Mouse (Mus musculus) kidney, postnatal 25 days (tissue): ENCODE results near the gene Ammecr1.

Experiments
- DNase-seq, 2 experiments: peaks; one replicate each; pipeline ENCODE4 v3.0.0; 2021; ENCODE audit warnings: mixed read lengths in 2 of 2

Gene Ammecr1

DNA sequence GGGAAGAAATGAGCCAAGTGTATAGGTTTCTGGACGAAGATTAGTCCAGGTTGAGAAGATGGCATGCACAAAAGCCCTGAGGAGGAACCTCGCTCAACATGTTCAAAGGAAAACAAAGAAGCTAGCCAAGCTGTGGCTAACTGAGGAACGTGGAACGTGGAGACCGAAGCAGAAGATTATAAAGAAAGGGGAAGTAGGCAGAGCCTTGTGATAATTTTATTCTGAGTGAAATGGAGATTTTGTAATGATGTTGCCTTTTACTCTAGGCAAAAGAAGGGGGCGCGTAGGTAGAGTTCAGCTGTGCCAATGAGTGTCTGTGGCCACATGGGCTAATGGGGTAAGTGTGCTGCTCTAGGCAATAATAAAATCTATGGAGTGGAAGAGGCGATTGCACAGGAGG is 62.7 kb downstream of the Ammecr1 start:
- no peak for DNase-seq

DNA sequence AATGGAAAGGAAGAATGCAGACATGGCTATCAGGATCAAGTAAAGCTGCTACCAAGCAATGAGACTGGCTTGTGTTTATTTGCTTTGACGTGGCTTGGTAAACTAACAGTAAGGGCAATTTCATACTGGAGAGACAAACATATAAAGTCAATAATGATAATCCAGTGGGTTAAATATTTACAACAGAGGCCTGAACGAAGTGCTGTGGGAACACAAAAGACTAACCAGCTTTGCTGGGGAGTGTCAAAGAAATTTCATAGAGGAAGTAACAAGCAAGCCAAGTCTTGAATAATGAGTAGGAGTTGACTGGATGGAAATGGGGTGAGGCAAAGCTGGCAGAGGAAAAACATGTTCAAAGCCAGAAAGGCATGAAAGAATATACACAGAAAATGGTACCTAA is 63.9 kb downstream of the Ammecr1 start:
- DNase-seq, result no peak

GRCm38 (mm10) chrX:142901915-142902314 is 64.6 kb downstream of the Ammecr1 start:
- no peak for DNase-seq

DNA sequence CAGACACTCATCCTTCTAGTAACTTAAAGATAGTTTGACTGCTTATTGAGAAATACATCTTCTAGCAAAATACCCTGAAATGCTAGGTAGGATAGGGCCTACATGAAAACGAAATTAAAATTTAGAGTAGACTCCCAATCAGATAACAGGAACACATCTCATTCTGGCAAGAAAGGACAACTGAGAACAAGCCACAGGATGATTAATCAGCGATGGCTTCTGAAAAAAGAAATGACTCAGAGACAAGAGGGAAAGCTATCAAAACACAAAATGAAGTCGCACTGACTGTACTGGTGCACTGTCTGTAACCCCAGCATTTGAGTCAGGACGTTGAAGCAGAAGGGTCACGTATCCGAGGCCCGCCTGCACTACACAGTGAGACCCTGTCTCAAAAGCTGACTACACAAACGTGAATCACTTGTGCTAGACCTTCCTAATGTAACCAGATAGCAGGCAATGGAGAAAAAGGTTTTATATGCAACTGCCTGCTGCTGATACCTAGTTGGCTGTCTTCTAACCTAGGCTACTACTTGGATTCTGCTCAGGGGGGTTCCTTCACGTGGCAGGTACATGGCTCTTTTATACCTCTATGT is 68.1 kb downstream of the Ammecr1 start:
- no peak for DNase-seq

- no peak for DNase-seq
These were observed 69.0 kb downstream of the Ammecr1 start for GRCm38 (mm10) chrX:142897477-142898000.

DNA sequence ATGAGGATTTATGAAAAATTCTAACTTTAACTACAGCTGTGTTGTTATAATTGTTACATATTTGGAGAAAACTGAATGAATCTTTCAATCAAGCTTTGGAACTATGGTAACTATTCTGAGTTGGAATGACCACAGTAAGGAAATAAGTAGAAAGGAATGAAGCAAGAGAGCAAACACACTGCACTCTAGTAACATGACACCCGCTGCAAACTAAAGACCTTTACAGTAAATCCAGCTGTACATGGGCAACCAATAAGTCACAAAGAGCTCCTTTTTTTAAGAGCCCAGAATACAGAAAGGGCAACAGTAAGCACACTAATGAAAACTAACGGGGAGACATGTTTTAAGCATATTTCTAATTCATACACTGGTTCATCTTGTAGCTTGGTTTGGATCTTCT is 71.2 kb downstream of the Ammecr1 start:
- no peak for DNase-seq

DNA sequence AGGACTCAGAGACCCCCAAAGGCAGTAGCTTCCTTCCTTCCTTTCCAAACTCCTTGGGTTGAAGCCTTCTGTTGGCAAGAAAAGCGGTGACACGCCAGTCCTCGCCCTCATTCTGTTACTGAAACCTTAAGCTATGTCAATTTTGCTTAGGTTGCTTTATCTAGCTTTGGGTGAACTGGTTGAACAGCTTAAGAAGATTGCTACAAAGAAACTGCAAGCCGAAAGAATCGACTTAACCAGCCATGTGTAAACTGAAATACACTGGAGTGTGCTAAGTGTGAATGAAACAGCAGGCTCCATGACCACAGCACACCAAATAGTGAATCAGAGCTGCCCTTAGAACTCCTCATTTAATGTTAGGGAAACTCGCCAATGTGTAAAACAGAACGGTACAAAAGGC is 80.6 kb downstream of the Ammecr1 start:
- DNase-seq, result no peak

DNA sequence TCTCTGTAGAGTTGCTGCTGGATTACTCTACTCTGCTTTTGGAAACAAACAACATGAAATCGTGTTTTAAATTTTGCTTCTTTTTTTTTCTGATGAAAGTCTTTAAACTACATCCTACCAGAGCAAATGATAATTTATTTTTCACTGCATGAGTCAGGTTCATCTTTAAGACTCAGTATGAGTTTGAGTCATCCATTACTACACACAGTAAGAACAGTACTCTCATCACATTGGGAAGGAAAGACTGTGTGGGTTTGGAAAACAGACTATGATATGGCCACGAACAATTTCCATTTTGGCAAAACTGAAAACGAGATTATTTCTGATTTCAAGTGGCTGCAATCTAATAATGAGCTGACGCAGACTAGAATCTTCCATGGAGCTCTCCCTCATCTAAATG is 82.9 kb downstream of the Ammecr1 start:
- no peak for DNase-seq

GRCm38 (mm10) chrX:142882255-142882654 is 84.3 kb downstream of the Ammecr1 start:
- DNase-seq, result no peak

GRCm38 (mm10) chrX:142869844-142870243 is 96.7 kb downstream of the Ammecr1 start:
- DNase-seq, result no peak

GRCm38 (mm10) chrX:142848032-142848431 is 118.5 kb downstream of the Ammecr1 start:
- no peak for DNase-seq

GRCm38 (mm10) chrX:142846266-142846665 is 120.3 kb downstream of the Ammecr1 start:
- no peak for DNase-seq

DNA sequence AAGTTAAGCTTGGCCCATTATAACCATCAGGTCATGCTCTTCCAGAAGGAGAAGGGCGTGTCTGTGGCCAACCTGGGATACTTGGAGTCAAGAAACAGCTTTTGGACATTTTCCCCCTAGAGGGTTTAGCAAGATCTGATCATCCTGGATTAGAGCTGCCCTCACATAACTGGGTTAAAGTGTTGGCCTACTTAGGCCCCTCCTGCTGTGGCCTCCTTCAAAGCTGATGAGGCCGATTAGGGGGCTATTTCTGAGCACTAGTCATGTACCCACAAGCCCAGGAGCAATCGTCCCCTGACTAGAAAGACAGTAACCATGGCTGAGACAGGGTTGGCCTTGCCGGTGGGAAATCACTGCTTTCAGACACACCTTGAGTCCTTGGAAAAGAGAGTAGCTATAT is 124.6 kb downstream of the Ammecr1 start:
- DNase-seq, result no peak

DNA sequence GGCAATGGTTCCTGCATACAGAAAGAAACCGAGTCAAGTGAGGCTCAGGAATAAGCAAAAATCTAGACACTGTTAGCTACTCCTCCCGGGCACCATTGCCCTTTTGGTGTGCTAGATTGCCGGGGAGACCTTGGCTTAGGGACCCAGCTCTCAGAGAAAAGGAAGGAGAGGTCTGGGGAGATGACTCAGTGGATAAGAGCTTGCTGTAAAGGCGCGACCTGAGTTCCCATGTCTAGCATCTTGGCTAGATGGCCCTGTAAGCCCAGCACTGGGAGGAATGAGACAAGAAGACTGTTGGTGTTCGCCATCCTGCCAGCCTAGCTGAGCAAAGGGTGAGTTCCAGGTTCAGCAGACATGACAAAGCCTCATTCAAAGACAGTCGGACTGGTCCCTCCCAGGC is 127.1 kb downstream of the Ammecr1 start:
- no peak for DNase-seq

DNA sequence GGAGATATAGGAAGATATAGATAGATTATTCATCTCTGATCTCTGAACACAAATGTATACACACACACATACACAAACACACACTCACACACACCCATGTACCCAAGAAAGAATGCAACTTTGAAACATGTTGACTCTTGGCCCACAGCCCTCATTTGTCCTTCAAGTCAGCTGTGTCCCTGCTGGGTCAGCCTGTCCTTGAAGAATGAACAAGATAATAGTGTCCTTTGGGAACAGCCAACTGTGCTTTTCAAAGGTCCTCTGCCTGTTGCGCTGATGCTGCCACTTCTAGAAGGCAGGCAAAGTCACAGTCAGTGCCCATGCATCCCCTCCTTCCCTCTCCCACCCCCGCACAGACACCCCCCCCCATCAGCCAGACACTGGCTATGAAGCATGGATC is 127.7 kb downstream of the Ammecr1 start:
- DNase-seq, result no peak

- no peak for DNase-seq
These were observed 129.2 kb downstream of the Ammecr1 start for GRCm38 (mm10) chrX:142837316-142837715.

GRCm38 (mm10) chrX:142836399-142836798 is 130.1 kb downstream of the Ammecr1 start:
- DNase-seq, result no peak

DNA sequence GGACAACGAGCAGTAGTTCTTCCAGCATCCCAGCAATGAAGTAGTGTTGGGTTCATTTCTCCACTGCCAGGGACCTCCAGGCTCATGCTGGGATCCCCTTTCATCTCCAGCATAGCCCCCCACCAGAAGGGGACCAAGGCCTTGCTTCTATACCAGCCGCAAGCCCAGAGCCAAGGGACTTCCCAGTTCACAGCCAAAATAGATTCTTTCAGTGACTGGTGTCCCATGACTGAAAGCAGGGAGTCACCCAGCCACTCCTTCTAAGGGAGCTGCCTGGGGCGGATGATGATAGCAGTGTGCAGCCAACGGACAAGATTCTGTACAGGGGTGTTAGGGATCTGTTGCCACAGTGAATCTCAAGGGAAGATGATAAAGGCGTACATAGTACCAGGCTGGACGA is 131.7 kb downstream of the Ammecr1 start:
- no peak for DNase-seq

- DNase-seq, result no peak
These were observed 133.2 kb downstream of the Ammecr1 start for GRCm38 (mm10) chrX:142833164-142833796.

DNA sequence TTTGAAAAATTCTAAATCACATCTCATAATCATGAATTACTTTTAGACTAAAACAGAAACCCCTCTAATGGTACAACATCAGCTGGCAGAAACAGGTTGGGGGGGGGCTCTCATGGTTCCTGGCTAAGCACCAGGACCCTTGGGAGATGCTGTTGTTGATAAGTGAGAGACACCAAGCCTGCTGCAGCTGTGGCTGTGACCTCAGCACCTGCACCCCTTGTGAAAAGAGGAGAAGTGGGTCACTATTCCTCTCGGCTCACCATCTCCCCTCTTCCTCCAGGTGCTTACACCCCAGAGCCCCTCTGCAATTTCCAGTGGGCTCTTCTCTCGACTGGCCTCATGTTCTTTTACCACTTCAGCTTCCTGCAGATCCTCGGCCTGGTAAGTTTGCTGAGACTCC is 134.3 kb downstream of the Ammecr1 start:
- DNase-seq, result no peak

DNA sequence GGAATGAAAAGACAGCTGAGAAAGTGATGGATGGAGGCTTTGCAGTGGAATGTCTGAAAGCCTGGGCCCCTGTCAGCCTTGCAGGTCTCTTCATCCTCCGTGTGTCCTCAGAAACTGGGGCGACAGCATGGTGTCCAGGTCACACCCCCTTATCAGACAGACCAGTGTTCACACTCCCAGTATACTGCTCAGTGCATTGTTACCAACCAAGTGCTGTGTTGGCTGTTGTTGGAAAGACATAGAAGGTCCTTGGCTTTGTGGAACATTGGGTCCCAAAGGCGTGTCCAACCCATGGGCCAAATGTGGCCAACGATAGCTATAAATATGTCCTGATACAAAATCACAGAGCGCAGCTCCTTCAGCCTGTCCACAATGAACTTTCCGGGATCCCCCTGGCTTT is 136.0 kb downstream of the Ammecr1 start:
- no peak for DNase-seq

DNA sequence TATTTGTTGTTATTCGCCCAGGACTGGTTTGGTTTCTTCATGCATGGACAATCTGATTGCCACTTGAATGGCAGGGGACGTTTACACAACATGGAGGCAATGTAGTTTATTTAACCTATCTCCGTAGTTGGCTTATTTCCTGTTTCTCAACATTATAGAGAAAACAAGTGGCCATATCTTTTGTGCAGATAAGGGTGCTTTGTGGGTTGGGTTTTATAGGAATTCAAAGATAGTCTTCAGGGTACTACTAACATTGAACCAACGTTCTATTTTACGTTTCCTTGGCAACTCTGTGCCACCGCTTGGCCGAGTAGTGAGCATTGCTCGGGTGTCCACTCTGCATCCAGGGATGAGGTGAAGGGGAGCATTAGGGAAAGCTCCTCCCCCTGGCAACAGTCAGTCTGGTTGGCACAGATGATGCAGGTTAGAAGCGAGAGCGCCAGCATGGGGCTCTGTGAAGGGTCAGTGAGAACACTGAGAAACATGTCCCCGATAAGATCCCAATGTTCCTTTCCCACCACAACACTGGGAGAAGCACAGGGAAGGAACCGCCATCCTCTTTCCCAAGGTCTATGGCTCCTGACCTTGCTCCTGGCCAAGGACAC is 136.6 kb downstream of the Ammecr1 start:
- DNase-seq, result no peak

DNA sequence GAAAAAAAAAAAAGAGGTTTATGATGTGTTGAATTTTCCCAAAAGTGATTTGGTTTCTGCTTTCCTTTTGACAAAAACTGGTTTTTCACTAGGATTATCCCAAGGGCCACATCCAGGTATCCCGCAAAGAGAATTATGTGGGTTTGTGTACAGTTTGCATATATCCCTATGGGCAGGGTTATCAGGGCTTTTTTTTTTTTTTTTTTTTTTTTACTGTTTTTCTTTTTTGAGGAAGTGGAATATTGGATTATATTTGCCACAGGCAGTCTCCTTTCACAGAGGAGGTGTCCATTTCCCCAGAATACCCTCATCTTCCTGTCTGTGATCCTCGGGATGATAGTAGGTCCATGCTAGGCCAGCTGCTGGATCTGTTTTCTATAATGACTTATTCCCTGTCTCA is 137.3 kb downstream of the Ammecr1 start:
- no peak for DNase-seq

GRCm38 (mm10) chrX:142828184-142828908 is 138.2 kb downstream of the Ammecr1 start:
- no peak for DNase-seq
